Mouse (Mus musculus) small intestine, adult 2 months (tissue): ENCODE measurements around the gene Myo1a.

ENCODE experiments used
- CTCF ChIP-seq: fragments of 200-500 bp; IDR thresholded peaks from 2 replicates; pipeline ENCODE4 v1.5.1; 2012; ENCODE audit warnings: low read depth, mild to moderate bottlenecking, control low read depth, inconsistent platforms, low read length, moderate library complexity, mixed read lengths; ENCODE audit not compliant: insufficient replicate concordance, insufficient read length; ENCODE audit errors: extremely low read depth
- POLR2A ChIP-seq: fragments of 200-500 bp; IDR thresholded peaks from 2 replicates; pipeline ENCODE4 v1.6.1; 2012; ENCODE audit warnings: low read depth, mild to moderate bottlenecking, control low read depth, inconsistent platforms, low read length, moderate library complexity

GRCm38 (mm10) chr10:127721671-127722418, 16.9 kb downstream of the Myo1a start:
- no peak for TF ChIP-seq CTCF
- no peak for TF ChIP-seq POLR2A
